Mouse (Mus musculus) cortical plate, adult 2 months (tissue): ENCODE measurements at regions not wholly inside any gene's neighbourhood (a gene's known extent, or its start where the extent isn't known, plus 50 kb on each side); places are given as distances from the start of the nearest gene placed in this dataset.

Source experiments
- CTCF ChIP-seq: fragments of 200-500 bp; IDR thresholded peaks from 2 replicates; pipeline ENCODE4 v1.5.1; 2011; ENCODE audit warnings: mild to moderate bottlenecking, control low read depth, low read length; ENCODE audit not compliant: insufficient read depth; ENCODE audit errors: extremely low read depth
- POLR2A ChIP-seq: fragments of 200-500 bp; IDR thresholded peaks from 2 replicates; pipeline ENCODE4 v1.6.1; 2011; ENCODE audit warnings: mild to moderate bottlenecking, low read length, control low read depth; ENCODE audit not compliant: insufficient read depth; ENCODE audit errors: extremely low read depth

DNA sequence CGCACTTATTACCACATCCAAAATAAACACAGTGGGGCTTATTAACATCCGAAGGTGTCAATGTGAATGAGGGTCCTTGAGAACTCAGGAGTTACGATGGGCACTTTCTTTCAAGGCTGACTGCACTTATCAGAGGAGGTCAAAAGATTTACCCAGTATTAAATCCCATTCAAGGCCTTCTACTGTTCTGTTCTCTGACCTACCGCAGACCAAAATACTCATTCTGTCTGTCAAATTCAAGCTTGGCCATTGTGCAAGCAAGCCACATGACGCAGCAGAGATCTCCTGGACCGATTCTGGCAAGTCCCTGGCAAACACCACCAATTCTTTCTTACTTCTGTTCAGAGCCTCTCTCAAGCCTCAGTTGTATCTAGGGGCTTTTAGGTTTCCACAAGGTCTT, 80.8 kb upstream of the Maf start:
- TF ChIP-seq CTCF (no peak), POLR2A (no peak)
